Mouse (Mus musculus): ENCODE measurements around the gene Atp5g2. TPM values are rescaled to one million over a fixed set of nuclear protein-coding genes. Genes with fewer than 3 reads are reported as not detected.
A peak's percentile ranks its signal among the peaks of the same experiment; 100 is the strongest.
"Not testable (repeated sequence)": the region's sequence is repeated elsewhere in the genome, so short reads cannot be mapped to it uniquely, and the experiment has no call there.

Gene Atp5g2
- total RNA-seq, 2 experiments from 2014 or later: 34.9 to 35.2 TPM

- peak; percentile 76 for DNase-seq
These were observed 6.7 kb downstream of the Atp5g2 start for GRCm38 (mm10) chr15:102665494-102665893.

- no peak for DNase-seq
These were observed 8.3 kb downstream of the Atp5g2 start for GRCm38 (mm10) chr15:102663825-102664224.

- DNase-seq: not testable (repeated sequence)
These were observed 9.6 kb downstream of the Atp5g2 start for GRCm38 (mm10) chr15:102662601-102663000.

GRCm38 (mm10) chr15:102657926-102658381 lies 14.2 kb downstream of the Atp5g2 start:
- peak; percentile 23 for DNase-seq

- DNase-seq: peak; percentile 68
These were observed 15.5 kb downstream of the Atp5g2 start for GRCm38 (mm10) chr15:102656658-102657057.

GRCm38 (mm10) chr15:102651928-102652660 lies 20.1 kb downstream of the Atp5g2 start:
- DNase-seq: not testable (repeated sequence)

- no peak for DNase-seq
These were observed 21.0 kb downstream of the Atp5g2 start for GRCm38 (mm10) chr15:102651107-102651506.

- no peak for DNase-seq
These were observed 36.3 kb downstream of the Atp5g2 start for GRCm38 (mm10) chr15:102635817-102636216.

- no peak for DNase-seq
These were observed 37.5 kb downstream of the Atp5g2 start for GRCm38 (mm10) chr15:102634684-102635083.

GRCm38 (mm10) chr15:102625687-102626055 lies 46.5 kb downstream of the Atp5g2 start:
- DNase-seq: no peak

GRCm38 (mm10) chr15:102624970-102625686 lies 47.0 kb downstream of the Atp5g2 start, which contains the start of the genes Gm28047 and Atf7:
Gm28047 (minus strand) TSS chr15:102625067.
Atf7 (minus strand) TSS chr15:102625464.
- DNase-seq: peak; percentile 100

- peak; percentile 21 for DNase-seq
These were observed 47.7 kb downstream of the Atp5g2 start for GRCm38 (mm10) chr15:102624291-102624969.

GRCm38 (mm10) chr15:102623121-102623520 lies 49.0 kb downstream of the Atp5g2 start:
- no peak for DNase-seq

GRCm38 (mm10) chr15:102622536-102622935 lies 49.6 kb downstream of the Atp5g2 start:
- DNase-seq: no peak

- DNase-seq: no peak
These were observed 51.4 kb downstream of the Atp5g2 start for GRCm38 (mm10) chr15:102620765-102621164.

- no peak for DNase-seq
These were observed 52.7 kb downstream of the Atp5g2 start for GRCm38 (mm10) chr15:102619486-102619885.

- no peak for DNase-seq
These were observed 54.5 kb downstream of the Atp5g2 start for GRCm38 (mm10) chr15:102617654-102618053.

- no peak for DNase-seq
These were observed 56.0 kb downstream of the Atp5g2 start for GRCm38 (mm10) chr15:102616174-102616573.

- no peak for DNase-seq
These were observed 57.9 kb downstream of the Atp5g2 start for GRCm38 (mm10) chr15:102614224-102614623.

GRCm38 (mm10) chr15:102612966-102613365 lies 59.2 kb downstream of the Atp5g2 start:
- DNase-seq: no peak

Data from heart, postnatal 4 days (tissue).